Mouse (Mus musculus): ENCODE measurements around the gene Pgd.
"Not testable (repeated sequence)": the region's sequence is repeated elsewhere in the genome, so short reads cannot be mapped to it uniquely, and the experiment has no call there.

Pgd gene

GRCm38 (mm10) chr4:149169926-149170325, 3.4 kb upstream of the Pgd start:
- DNase-seq (ENCODE audit: low read depth, low spot score) = not testable (repeated sequence)

GRCm38 (mm10) chr4:149168016-149168415, 1.4 kb upstream of the Pgd start:
- no peak for DNase-seq (ENCODE audit: low read depth, low spot score)

- no peak for DNase-seq (ENCODE audit: low read depth, low spot score)
Measured at GRCm38 (mm10) chr4:149166957-149167611, 513 bp upstream of the Pgd start.

- DNase-seq (ENCODE audit: low read depth, low spot score) = no peak
Measured at GRCm38 (mm10) chr4:149164150-149164549, 2.4 kb downstream of the Pgd start.

- DNase-seq (ENCODE audit: low read depth, low spot score) = no peak
Measured at GRCm38 (mm10) chr4:149163196-149163595, 3.4 kb downstream of the Pgd start.

- no peak for DNase-seq (ENCODE audit: low read depth, low spot score)
Measured at GRCm38 (mm10) chr4:149161166-149161565, 5.4 kb downstream of the Pgd start.

- no peak for DNase-seq (ENCODE audit: low read depth, low spot score)
Measured at GRCm38 (mm10) chr4:149159891-149160290, 6.7 kb downstream of the Pgd start.

GRCm38 (mm10) chr4:149159203-149159602, 7.4 kb downstream of the Pgd start:
- DNase-seq (ENCODE audit: low read depth, low spot score) = no peak

- DNase-seq (ENCODE audit: low read depth, low spot score) = no peak
Measured at GRCm38 (mm10) chr4:149157415-149157973, 9.1 kb downstream of the Pgd start.

- no peak for DNase-seq (ENCODE audit: low read depth, low spot score)
Measured at GRCm38 (mm10) chr4:149155711-149156110, 10.9 kb downstream of the Pgd start.

- DNase-seq (ENCODE audit: low read depth, low spot score) = no peak
Measured at GRCm38 (mm10) chr4:149154859-149155258, 11.7 kb downstream of the Pgd start.

- DNase-seq (ENCODE audit: low read depth, low spot score) = no peak
Measured at GRCm38 (mm10) chr4:149150721-149151120, 15.8 kb downstream of the Pgd start.

GRCm38 (mm10) chr4:149150256-149150655, 16.3 kb downstream of the Pgd start:
- DNase-seq (ENCODE audit: low read depth, low spot score) = no peak

GRCm38 (mm10) chr4:149149611-149150010, 17.0 kb downstream of the Pgd start:
- DNase-seq (ENCODE audit: low read depth, low spot score) = no peak

- DNase-seq (ENCODE audit: low read depth, low spot score) = no peak
Measured at GRCm38 (mm10) chr4:149149196-149149595, 17.4 kb downstream of the Pgd start.

GRCm38 (mm10) chr4:149148084-149148483, 18.5 kb downstream of the Pgd start:
- no peak for DNase-seq (ENCODE audit: low read depth, low spot score)

GRCm38 (mm10) chr4:149147528-149147927, 19.0 kb downstream of the Pgd start:
- DNase-seq (ENCODE audit: low read depth, low spot score) = no peak

- no peak for DNase-seq (ENCODE audit: low read depth, low spot score)
Measured at GRCm38 (mm10) chr4:149145151-149145550, 21.4 kb downstream of the Pgd start.

- DNase-seq (ENCODE audit: low read depth, low spot score) = peak; percentile 61
Measured at GRCm38 (mm10) chr4:149144459-149144858, 22.1 kb downstream of the Pgd start.

GRCm38 (mm10) chr4:149143594-149143993, 23.0 kb downstream of the Pgd start:
- DNase-seq (ENCODE audit: low read depth, low spot score) = no peak

- no peak for DNase-seq (ENCODE audit: low read depth, low spot score)
Measured at GRCm38 (mm10) chr4:149138515-149138914, 28.1 kb downstream of the Pgd start.

- peak; percentile 76 for DNase-seq (ENCODE audit: low read depth, low spot score)
Measured at GRCm38 (mm10) chr4:149136982-149137770, 29.4 kb downstream of the Pgd start, which contains the start of gene Cenps. Cenps (minus strand) TSS chr4:149137629.

All from c-Kit-negative CD71-positive TER-119-positive erythroid progenitor cells, embryonic 14.5 days (primary cell).